Mouse (Mus musculus) liver, embryonic 14.5 days (tissue): ENCODE measurements around the gene Klhl29. TPM values are rescaled to one million over a fixed set of nuclear protein-coding genes. Genes with fewer than 3 reads are reported as not detected.

Experiments used
- ATAC-seq: fragments of 200-750 bp; cut with Nextera tagmentation; 2 replicates; pipeline ENCODE4 v1.8.0; 2017; ENCODE audit warnings: moderate number of reproducible peaks, mild to moderate bottlenecking, moderate library complexity; ENCODE audit not compliant: insufficient read depth
- DNase-seq, 3 experiments: peaks; one replicate each; pipeline ENCODE4 v3.0.0-alpha.2; 2012 to 2013; ENCODE audit warnings: low read depth in 3 of 3, low spot score in 3 of 3
- H3K27ac ChIP-seq: fragments of 300-500 bp; sonication (generic); 2 replicates; pipeline ENCODE4 v1.5.1; 2014; ENCODE audit warnings: moderate library complexity, mild to moderate bottlenecking, control low read depth, inconsistent platforms
- H3K27me3 ChIP-seq: fragments of 300-500 bp; sonication (generic); 2 replicates; pipeline ENCODE4 v1.6.1; 2014; ENCODE audit warnings: mild to moderate bottlenecking, low read length, moderate library complexity; ENCODE audit not compliant: control insufficient read depth, insufficient read depth
- H3K36me3 ChIP-seq: fragments of 300-500 bp; sonication (generic); replicated peaks from 2 replicates; pipeline ENCODE4 v1.6.1; 2014; ENCODE audit warnings: low read depth; ENCODE audit not compliant: control insufficient read depth, insufficient read depth
- H3K4me1 ChIP-seq, 2 experiments: fragments of 200-500 bp in 1 of 2; fragments of 300-500 bp in 1 of 2; sonication (generic) in 1 of 2; replicated peaks; 2 replicates each; pipeline ENCODE4 v1.6.1; 2012 to 2014; ENCODE audit warnings: antibody characterized with exemption in 1 of 2, inconsistent platforms in 1 of 2, low read length in 1 of 2; ENCODE audit not compliant: control insufficient read depth in 2 of 2, insufficient read depth in 2 of 2
- H3K4me2 ChIP-seq: fragments of 300-500 bp; sonication (generic); 2 replicates; pipeline ENCODE4 v1.6.1; 2014; ENCODE audit warnings: low read depth, mild to moderate bottlenecking, control low read depth, moderate library complexity
- H3K4me3 ChIP-seq, 2 experiments: fragments of 200-500 bp in 1 of 2; fragments of 300-500 bp in 1 of 2; sonication (generic) in 1 of 2; 2 replicates each; pipeline ENCODE4 v1.5.1; 2012 to 2014; ENCODE audit warnings: low read depth in 2 of 2, low read length in 2 of 2, mild to moderate bottlenecking in 2 of 2, control low read depth in 1 of 2, inconsistent platforms in 1 of 2, moderate library complexity in 1 of 2; ENCODE audit not compliant: insufficient read depth in 1 of 2
- H3K9ac ChIP-seq: fragments of 300-500 bp; sonication (generic); replicated peaks from 2 replicates; pipeline ENCODE4 v1.6.1; 2014; ENCODE audit warnings: mild to moderate bottlenecking, control low read depth, moderate library complexity
- H3K9me3 ChIP-seq: fragments of 300-500 bp; sonication (generic); 2 replicates; pipeline ENCODE4 v1.6.1; 2016; ENCODE audit warnings: low read length, mixed read lengths; ENCODE audit not compliant: control insufficient read depth
- CTCF ChIP-seq: IDR thresholded peaks from 2 replicates; pipeline ENCODE4 v1.5.1; 2016; ENCODE audit warnings: antibody characterized with exemption, low read depth, control low read depth
- EP300 ChIP-seq: IDR thresholded peaks from 2 replicates; pipeline ENCODE4 v1.6.1; 2016; ENCODE audit warnings: antibody characterized with exemption, low read depth
- WGBS: fragments of 180-500 bp; shearing (Covaris S2); extraction: QIAGEN DNeasy Blood & Tissue Kit; methylation state at CpG from one replicate; pipeline ENCODE4 v1.1.7; 2014; ENCODE audit not compliant: insufficient replicate concordance; 5-methylcytosine and 5-hydroxymethylcytosine counted together
- polyA plus RNA-seq, 2 experiments: library from polyadenylated mRNA; depleted of rRNA in 1 of 2; stranded (reverse) in 1 of 2; unstranded in 1 of 2; fragments of >200 nt; fragmentation: Nextera tagmentation in 1 of 2; extraction: Ambion mirVana in 1 of 2; gene quantifications; 2 replicates each; pipeline versions ENCODE4 v1.2.1 to v1.2.3; 2012 to 2014

The Klhl29 gene
- polyA plus RNA-seq, 2 experiments, result 0.06 to 0.11 TPM

DNA sequence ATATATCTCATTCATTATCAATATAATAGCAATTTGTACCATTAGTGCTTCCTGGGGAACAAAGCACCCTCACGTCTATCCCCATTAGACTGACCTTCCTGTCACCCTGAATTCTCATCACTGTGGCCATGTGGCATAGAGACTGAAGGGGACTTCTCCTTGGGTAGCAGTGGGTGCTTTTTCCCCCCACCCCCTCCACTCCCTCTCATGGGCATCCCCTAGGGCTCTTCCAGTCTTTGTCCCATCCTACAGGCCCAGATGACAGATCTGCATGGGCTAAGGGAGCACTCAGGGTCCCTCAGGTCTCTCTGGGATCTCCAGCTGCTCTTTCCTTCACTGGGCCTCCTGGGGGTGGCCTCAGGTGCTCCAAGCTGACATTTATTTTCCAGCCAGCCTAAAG is 286.8 kb downstream of the Klhl29 start:
- no peaks in the 10 kb centered on the region for H3K27me3 ChIP-seq
- ATAC-seq (no peak), DNase-seq (no peak)
- H3K4me1 ChIP-seq, result no peaks in the 10 kb centered on the region
- H3K9ac ChIP-seq, result no peak overlapping the region
- no peak overlapping the region for H3K4me2 ChIP-seq
- TF ChIP-seq EP300 (no peak), CTCF (no peak)
- 37% methylated on average over 1 of the region's 1 CpGs for WGBS
- H3K9me3 ChIP-seq, result no peaks in the 10 kb centered on the region
- no peak overlapping the region for H3K4me3 ChIP-seq
- H3K36me3 ChIP-seq, result no peaks in the 10 kb centered on the region
- H3K27ac ChIP-seq, result no peak overlapping the region

DNA sequence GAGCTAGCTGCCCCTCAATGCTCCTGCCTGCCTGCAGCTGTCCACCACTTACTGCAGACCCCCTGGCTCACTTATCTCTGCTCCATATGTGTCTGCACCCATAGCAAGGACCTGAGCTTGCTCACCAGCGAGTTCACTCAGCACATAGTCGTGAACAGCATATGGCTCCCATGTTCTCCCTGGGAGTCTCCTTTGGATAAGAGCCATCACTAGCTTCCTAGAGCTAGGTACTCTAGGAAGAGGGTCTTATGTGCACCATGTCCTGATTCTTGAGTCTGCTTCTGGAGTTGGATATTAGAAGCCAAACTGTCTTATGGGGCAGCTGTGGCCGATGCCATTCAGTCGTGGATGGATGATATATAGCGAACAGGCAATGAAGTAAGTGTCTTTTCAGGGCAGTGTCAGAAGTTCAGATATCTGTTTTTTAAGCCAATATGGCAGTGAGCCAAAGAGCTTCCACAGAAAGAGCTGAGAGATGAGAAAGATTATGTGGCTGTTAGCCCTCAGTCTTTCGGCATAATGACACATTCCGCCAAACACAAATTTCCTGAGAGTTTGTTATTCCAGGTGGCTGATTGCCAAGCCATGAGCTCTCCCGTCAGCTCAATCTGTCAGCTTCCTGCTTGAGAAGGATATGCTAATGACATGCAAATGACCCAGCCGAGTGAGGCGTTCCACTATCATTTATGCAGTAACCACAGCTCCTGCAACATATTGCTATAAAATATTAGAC is 287.5 kb downstream of the Klhl29 start:
- ATAC-seq, result no peak
- TF ChIP-seq EP300 (no peak), CTCF (no peak)
- no peaks in the 10 kb centered on the region for H3K27me3 ChIP-seq
- no peak overlapping the region for H3K4me3 ChIP-seq
- WGBS, result 43% methylated on average over 10 of the region's 10 CpGs
- H3K9me3 ChIP-seq, result no peaks in the 10 kb centered on the region
- DNase-seq, result no peak
- no peaks in the 10 kb centered on the region for H3K4me1 ChIP-seq
- H3K4me2 ChIP-seq, result no peak overlapping the region
- no peaks in the 10 kb centered on the region for H3K36me3 ChIP-seq
- H3K27ac ChIP-seq, result no peak overlapping the region
- no peak overlapping the region for H3K9ac ChIP-seq

DNA sequence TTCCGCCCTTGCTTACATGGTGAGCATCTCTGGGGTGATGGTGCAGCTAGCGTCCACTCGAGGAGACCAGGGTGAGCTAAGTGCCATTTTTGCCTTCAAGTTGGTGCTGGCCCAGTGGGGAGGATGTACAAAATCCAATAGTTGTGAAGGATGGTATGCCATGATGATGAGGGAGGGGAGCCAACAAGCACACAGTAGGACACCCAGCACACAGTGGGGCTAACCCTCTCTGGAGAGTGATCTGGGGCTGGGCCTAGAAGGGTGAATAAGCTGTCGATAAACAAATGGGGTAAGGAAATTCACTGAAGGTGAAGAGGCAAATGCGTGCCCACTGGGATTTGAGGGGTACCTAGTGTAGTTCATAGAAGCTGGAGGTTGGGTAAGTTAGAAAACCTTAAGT is 290.8 kb downstream of the Klhl29 start:
- 70% methylated on average over 5 of the region's 5 CpGs for WGBS

DNA sequence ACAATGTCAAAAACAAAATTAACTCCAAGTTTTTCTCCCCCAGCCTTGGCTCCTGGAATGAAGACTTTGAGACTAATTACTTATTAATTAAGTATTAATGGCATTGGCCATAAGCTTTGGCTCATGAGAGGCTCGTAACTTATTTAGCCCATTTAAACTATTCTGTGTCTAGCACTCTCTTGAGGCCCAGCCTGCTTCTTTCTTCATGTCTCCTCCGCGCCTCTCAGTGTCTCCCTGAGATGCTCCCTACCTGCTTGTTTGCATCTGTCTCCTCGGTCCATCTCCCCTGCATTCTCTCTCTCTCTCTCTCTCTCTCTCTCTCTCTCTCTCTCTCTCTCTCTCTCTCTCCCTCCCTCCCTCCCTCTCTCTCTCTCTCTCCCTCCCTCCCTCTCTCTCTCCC is 294.0 kb downstream of the Klhl29 start:
- no peak overlapping the region for H3K27ac ChIP-seq
- WGBS, result 63% methylated on average over 4 of the region's 4 CpGs
- ATAC-seq, result no peak
- H3K9me3 ChIP-seq, result no peaks in the 10 kb centered on the region
- H3K4me2 ChIP-seq, result no peak overlapping the region
- TF ChIP-seq EP300 (no peak), CTCF (no peak)
- no peak overlapping the region for H3K9ac ChIP-seq
- H3K4me1 ChIP-seq, result no peaks in the 10 kb centered on the region
- no peak overlapping the region for H3K4me3 ChIP-seq
- DNase-seq, result no peak
- H3K36me3 ChIP-seq, result no peaks in the 10 kb centered on the region
- no peaks in the 10 kb centered on the region for H3K27me3 ChIP-seq

More for the DNA sequence above, 290.8 kb downstream of the Klhl29 start:
- Histone ChIP-seq H3K4me3 (no peak overlapping the region), H3K36me3 (no peaks in the 10 kb centered on the region), H3K9ac (no peak overlapping the region), H3K27me3 (no peaks in the 10 kb centered on the region), H3K9me3 (no peaks in the 10 kb centered on the region), H3K4me1 (no peaks in the 10 kb centered on the region), H3K27ac (no peak overlapping the region), H3K4me2 (no peak overlapping the region)
- TF ChIP-seq CTCF (no peak), EP300 (no peak)
- DNase-seq, result no peak
- no peak for ATAC-seq

DNA sequence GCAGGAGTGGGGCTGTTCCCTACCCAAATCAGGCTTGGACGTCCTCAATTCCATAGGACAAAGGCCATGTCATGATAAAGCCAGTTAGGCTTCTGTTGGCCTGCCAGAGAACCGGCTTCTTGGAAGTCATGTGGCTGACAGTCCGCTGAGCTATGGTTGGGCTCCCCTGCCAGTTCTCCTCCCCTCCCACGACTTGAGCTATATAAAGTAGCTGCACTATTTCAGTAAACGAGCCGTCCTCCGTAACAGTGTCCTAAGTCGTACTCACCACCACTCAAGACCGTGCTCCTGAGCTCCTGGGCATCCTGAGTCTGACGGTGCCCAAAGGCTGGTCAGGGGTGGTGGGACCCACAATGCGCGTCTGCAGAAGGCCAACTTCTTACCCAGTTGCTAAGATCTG is 302.3 kb downstream of the Klhl29 start:
- Histone ChIP-seq H3K4me1 (no peaks in the 10 kb centered on the region), H3K9me3 (no peaks in the 10 kb centered on the region), H3K9ac (no peak overlapping the region), H3K27ac (no peak overlapping the region), H3K4me3 (no peak overlapping the region), H3K27me3 (no peaks in the 10 kb centered on the region), H3K4me2 (no peak overlapping the region), H3K36me3 (no peaks in the 10 kb centered on the region)
- WGBS, result 63% methylated on average over 12 of the region's 12 CpGs
- TF ChIP-seq CTCF (no peak), EP300 (no peak)
- DNase-seq (no peak), ATAC-seq (no peak)
